Mouse (Mus musculus) heart, embryonic 14.5 days (tissue): ENCODE measurements at regions not wholly inside any gene's neighbourhood (a gene's known extent, or its start where the extent isn't known, plus 50 kb on each side); places are given as distances from the start of the nearest gene placed in this dataset.

Experiments
- ATAC-seq: fragments of 200-750 bp; cut with Nextera tagmentation; 2 replicates; pipeline ENCODE4 v1.8.0; 2017; ENCODE audit warnings: low read depth, moderate TSS enrichment; ENCODE audit not compliant: insufficient number of reproducible peaks, insufficient read depth, low FRiP score
- H3K27ac ChIP-seq, 2 experiments: fragments of 200-500 bp in 1 of 2; fragments of 300-500 bp in 1 of 2; sonication (generic) in 1 of 2; replicated peaks in 1 of 2; 2 replicates each; pipeline ENCODE4 v1.5.1; 2012 to 2014; ENCODE audit warnings: low read depth in 2 of 2, low read length in 2 of 2, control low read depth in 1 of 2, mild to moderate bottlenecking in 1 of 2, mixed read lengths in 1 of 2; ENCODE audit not compliant: control insufficient read depth in 1 of 2, insufficient read depth in 1 of 2
- H3K27me3 ChIP-seq: fragments of 300-500 bp; sonication (generic); 2 replicates; pipeline ENCODE4 v1.6.1; 2014; ENCODE audit warnings: mild to moderate bottlenecking, low read length, control low read depth; ENCODE audit not compliant: control insufficient read depth, insufficient read depth
- H3K36me3 ChIP-seq: fragments of 300-500 bp; sonication (generic); 2 replicates; pipeline ENCODE4 v1.6.1; 2014; ENCODE audit warnings: mild to moderate bottlenecking, control low read depth, low read length, mixed read lengths; ENCODE audit not compliant: control insufficient read depth, insufficient read depth
- H3K4me1 ChIP-seq, 2 experiments: fragments of 200-500 bp in 1 of 2; fragments of 300-500 bp in 1 of 2; sonication (generic) in 1 of 2; 2 replicates each; pipeline ENCODE4 v1.6.1; 2012 to 2014; ENCODE audit warnings: low read length in 2 of 2, control low read depth in 1 of 2, mixed read lengths in 1 of 2; ENCODE audit not compliant: control insufficient read depth in 2 of 2, insufficient read depth in 2 of 2
- H3K4me2 ChIP-seq: fragments of 300-500 bp; sonication (generic); 2 replicates; pipeline ENCODE4 v1.6.1; 2014; ENCODE audit warnings: mild to moderate bottlenecking, low read length
- H3K4me3 ChIP-seq, 2 experiments: fragments of 200-500 bp in 1 of 2; fragments of 300-500 bp in 1 of 2; sonication (generic) in 1 of 2; 2 replicates each; pipeline ENCODE4 v1.5.1; 2012 to 2014; ENCODE audit warnings: low read length in 2 of 2, mild to moderate bottlenecking in 2 of 2, control low read depth in 1 of 2, low read depth in 1 of 2, moderate library complexity in 1 of 2; ENCODE audit not compliant: control insufficient read depth in 1 of 2, insufficient read depth in 1 of 2
- H3K9ac ChIP-seq: fragments of 300-500 bp; sonication (generic); 2 replicates; pipeline ENCODE4 v1.6.1; 2014; ENCODE audit warnings: mild to moderate bottlenecking, low read length
- H3K9me3 ChIP-seq: fragments of 300-500 bp; sonication (generic); 2 replicates; pipeline ENCODE4 v1.6.1; 2016; ENCODE audit warnings: low read length, control low read depth; ENCODE audit not compliant: control insufficient read depth
- WGBS: fragments of 180-500 bp; shearing (Covaris S2); extraction: QIAGEN DNeasy Blood & Tissue Kit; methylation state at CpG from one replicate; pipeline ENCODE4 v1.1.7; 2014; 5-methylcytosine and 5-hydroxymethylcytosine counted together

DNA sequence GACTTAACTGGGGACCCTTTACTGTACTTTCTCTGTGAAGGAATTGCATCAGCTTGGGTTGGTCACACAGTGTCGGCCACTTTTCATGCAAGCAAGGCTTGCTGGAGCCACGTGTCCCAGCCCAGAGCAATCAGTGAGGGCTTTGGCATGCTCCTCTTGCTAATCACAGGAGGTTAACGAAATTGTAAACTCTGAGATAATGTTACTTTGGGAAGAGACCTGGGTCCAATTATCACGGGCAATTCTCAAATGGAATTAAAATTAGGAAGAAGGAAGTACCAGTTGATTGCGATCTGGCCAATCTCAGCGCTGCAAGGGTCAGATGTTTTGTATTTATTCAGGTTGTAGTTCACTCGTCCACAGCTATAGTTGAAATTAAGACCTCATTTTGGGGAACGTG, 153.2 kb downstream of the Dusp6 start:
- ATAC-seq = no peak
- WGBS = 56% methylated on average over 8 of the region's 8 CpGs
- no peaks in the 10 kb centered on the region for H3K36me3 ChIP-seq
- no peaks in the 10 kb centered on the region; a peak in 1 of 4 replicates for H3K4me1 ChIP-seq
- no peak overlapping the region for H3K27ac ChIP-seq
- H3K4me3 ChIP-seq = no peak overlapping the region
- H3K4me2 ChIP-seq = no peak overlapping the region
- H3K27me3 ChIP-seq = no peaks in the 10 kb centered on the region
- no peak overlapping the region for H3K9ac ChIP-seq
- H3K9me3 ChIP-seq = no peaks in the 10 kb centered on the region

- 46% methylated on average over 3 of the region's 3 CpGs for WGBS
- H3K4me3 ChIP-seq = no peak overlapping the region
- ATAC-seq = no peak
- H3K4me2 ChIP-seq = no peak overlapping the region
- H3K9me3 ChIP-seq = no peaks in the 10 kb centered on the region
- no peaks in the 10 kb centered on the region for H3K36me3 ChIP-seq
- H3K27me3 ChIP-seq = no peaks in the 10 kb centered on the region
- H3K4me1 ChIP-seq = no peaks in the 10 kb centered on the region
- no peak overlapping the region for H3K9ac ChIP-seq
- no peak overlapping the region; a peak in 1 of 4 replicates for H3K27ac ChIP-seq
These were observed 154.0 kb downstream of the Dusp6 start for GRCm38 (mm10) chr10:99416896-99417479.

- 47% methylated on average over 7 of the region's 7 CpGs for WGBS
- ATAC-seq = no peak
- Histone ChIP-seq H3K27me3 (no peaks in the 10 kb centered on the region), H3K4me2 (no peak overlapping the region), H3K9me3 (no peaks in the 10 kb centered on the region), H3K36me3 (no peaks in the 10 kb centered on the region), H3K27ac (no peak overlapping the region), H3K4me3 (no peak overlapping the region), H3K9ac (no peak overlapping the region), H3K4me1 (no peaks in the 10 kb centered on the region)
These were observed 154.6 kb downstream of the Dusp6 start for GRCm38 (mm10) chr10:99417591-99417990.

GRCm38 (mm10) chr10:99418497-99418896, 155.5 kb downstream of the Dusp6 start:
- Histone ChIP-seq H3K36me3 (no peaks in the 10 kb centered on the region), H3K9ac (no peak overlapping the region), H3K4me2 (no peak overlapping the region), H3K27me3 (no peaks in the 10 kb centered on the region), H3K27ac (no peak overlapping the region), H3K4me1 (no peaks in the 10 kb centered on the region), H3K9me3 (no peaks in the 10 kb centered on the region), H3K4me3 (no peak overlapping the region)
- ATAC-seq = no peak

DNA sequence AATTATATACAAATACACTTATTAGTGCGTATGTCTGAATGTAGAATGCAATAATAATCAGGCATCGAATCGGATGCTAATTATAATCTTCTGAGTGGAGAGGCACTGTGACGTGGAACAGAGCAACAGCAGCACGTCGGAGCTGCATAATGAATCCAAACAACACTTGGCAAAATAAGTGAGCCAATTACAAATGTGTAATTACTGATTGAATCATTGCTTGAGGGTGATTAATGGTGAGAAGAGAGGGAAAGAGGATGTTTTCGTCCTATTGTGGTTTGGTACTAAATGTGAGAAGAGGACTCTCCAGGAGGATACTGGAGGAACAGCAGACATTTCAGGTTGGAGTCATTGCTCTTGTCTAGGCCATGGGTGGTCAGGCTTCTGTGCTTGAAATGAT, 156.5 kb downstream of the Dusp6 start:
- Histone ChIP-seq H3K4me1 (no peaks in the 10 kb centered on the region), H3K4me2 (no peak overlapping the region), H3K9me3 (no peaks in the 10 kb centered on the region), H3K36me3 (no peaks in the 10 kb centered on the region), H3K4me3 (no peak overlapping the region), H3K27ac (no peak overlapping the region), H3K9ac (no peak overlapping the region), H3K27me3 (no peaks in the 10 kb centered on the region)
- ATAC-seq = no peak
- 65% methylated on average over 7 of the region's 7 CpGs for WGBS

GRCm38 (mm10) chr10:99423406-99423805, 160.4 kb downstream of the Dusp6 start:
- WGBS = 80% methylated on average over 5 of the region's 5 CpGs
- Histone ChIP-seq H3K4me1 (no peaks in the 10 kb centered on the region), H3K4me2 (no peak overlapping the region), H3K27me3 (no peaks in the 10 kb centered on the region), H3K9me3 (no peaks in the 10 kb centered on the region), H3K27ac (no peak overlapping the region), H3K36me3 (no peaks in the 10 kb centered on the region), H3K9ac (no peak overlapping the region), H3K4me3 (no peak overlapping the region)
- ATAC-seq = no peak

GRCm38 (mm10) chr10:99425265-99425664, 162.2 kb downstream of the Dusp6 start:
- Histone ChIP-seq H3K27me3 (no peaks in the 10 kb centered on the region), H3K4me2 (no peak overlapping the region), H3K9me3 (no peaks in the 10 kb centered on the region), H3K4me1 (no peaks in the 10 kb centered on the region), H3K9ac (no peak overlapping the region), H3K27ac (no peak overlapping the region), H3K36me3 (no peaks in the 10 kb centered on the region), H3K4me3 (no peak overlapping the region)
- no peak for ATAC-seq
- 87% methylated on average over 4 of the region's 4 CpGs for WGBS

GRCm38 (mm10) chr10:99430175-99430574, 167.1 kb downstream of the Dusp6 start:
- ATAC-seq = no peak
- H3K4me1 ChIP-seq = peaks cover 0 to 3% of the 10 kb centered on the region in 2 experiments; a peak in 2 of 4 replicates
- no peaks in the 10 kb centered on the region for H3K9me3 ChIP-seq
- 75% methylated on average over 9 of the region's 9 CpGs for WGBS
- no peaks in the 10 kb centered on the region for H3K36me3 ChIP-seq
- H3K9ac ChIP-seq = no peak overlapping the region
- H3K4me3 ChIP-seq = no peak overlapping the region
- H3K4me2 ChIP-seq = no peak overlapping the region
- H3K27me3 ChIP-seq = no peaks in the 10 kb centered on the region
- no peak overlapping the region for H3K27ac ChIP-seq
